Mouse (Mus musculus): ENCODE data around the gene Llph.

Gene Llph

DNA sequence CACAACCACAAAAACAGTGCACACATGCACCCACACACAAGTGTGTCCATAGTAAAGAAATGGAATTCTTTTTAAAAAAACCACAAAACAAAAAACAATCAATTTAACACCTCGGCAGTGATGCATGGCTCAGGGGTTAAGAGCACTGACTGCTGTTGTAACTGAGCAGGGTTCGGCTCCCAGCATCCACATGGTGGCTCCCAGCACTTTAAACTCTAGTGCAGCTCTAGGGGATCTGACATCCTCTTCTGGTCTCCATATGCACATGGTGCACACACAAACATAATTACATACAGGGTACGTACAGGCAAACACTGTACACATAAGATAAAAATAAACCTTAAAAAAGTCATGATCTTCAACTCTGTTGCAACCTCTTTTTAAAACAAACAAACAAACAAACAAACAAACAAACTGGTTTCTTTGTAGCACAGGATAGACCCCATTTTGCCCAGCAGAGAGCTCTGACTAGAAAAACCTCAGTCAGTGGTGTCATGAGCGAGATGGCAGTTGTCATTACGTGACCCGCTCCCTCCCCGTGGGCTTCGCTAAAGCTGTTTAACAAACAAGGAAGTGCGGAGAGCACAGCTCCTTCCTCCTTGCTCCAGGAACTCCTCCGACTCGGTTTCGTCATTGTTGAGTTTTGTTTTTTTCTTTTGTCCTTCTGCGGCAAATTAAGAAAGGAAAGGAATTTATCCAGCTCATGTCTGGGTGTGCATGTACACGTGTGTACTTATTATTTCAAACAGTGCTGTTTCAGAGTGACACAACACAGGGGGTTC lies 7.1 kb upstream of the Llph start:
- DNase-seq (ENCODE audit: low read depth, low spot score), result no peak

DNA sequence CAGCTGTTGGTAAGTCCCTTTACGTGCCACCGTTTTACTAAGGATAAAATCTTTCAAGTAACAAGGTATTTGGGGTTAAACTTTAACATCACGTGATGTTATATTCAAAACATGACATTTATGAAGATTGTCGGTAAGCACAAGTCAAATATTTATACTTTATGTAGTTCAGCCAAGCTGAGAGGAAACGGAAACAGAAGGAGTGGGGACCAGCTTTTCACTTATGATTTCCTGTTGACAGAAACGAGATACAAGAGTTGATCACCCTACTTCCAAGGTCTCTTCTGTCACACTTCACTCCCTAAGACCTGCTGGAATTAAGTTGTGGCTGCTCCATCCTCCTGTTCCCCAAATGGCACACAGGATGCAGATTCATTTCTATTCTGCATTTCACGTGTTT lies 6.1 kb upstream of the Llph start:
- DNase-seq (ENCODE audit: low read depth, low spot score), result no peak

DNA sequence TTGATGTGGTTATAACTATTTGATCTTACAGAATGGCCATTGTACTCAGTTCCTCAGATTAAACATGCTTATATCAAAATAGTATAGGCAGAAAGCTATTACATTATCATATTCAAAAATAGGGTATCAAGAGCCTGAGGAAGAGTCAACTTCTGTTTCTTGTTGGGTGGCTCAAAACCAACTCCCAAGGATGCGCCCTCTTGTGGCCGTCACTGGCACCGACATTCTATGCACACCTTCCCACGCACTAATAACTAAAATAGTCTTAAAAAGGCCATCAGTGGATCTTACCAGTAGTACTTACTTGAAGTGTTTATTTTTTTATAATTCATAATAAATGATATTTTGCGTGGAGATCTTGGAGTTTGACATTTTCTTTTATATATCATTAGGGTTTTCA lies 4.8 kb downstream of the Llph start:
- peak; percentile 81 for DNase-seq (ENCODE audit: low read depth, low spot score)

DNA sequence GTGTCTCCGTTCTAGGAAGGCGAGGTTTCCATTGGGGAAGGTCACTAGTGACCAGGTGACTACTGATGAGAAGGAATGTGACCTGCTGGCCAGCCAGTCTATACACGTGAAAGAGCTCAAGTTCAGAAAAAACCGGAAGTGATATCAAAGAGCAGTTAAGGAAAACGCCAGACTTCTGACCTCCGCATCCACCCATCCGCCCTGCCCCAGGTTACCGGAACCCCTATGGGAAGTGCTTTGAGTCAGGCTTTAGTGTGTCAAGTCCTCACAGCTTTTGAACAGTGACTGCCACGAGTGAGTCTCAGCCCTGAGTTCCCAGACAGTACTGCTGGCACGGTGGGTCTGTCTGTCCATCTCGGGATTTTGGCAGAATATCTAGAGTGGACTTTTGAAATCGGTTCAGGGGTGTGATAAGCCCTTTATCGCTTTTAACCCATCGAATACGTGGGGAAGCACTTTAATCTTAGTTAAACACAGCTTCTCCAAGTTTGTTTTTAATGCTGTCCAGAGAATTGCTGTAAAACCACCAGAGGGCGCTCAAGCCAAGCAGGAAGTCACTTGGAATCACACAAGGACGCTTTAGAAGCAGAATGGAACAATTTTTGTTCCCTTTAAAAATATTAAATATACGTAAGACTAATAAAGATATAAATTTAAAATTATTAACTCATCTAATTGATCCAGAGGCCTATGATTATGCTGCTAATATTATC lies 6.9 kb downstream of the Llph start:
- peak; percentile 72 for DNase-seq (ENCODE audit: low read depth, low spot score)

DNA sequence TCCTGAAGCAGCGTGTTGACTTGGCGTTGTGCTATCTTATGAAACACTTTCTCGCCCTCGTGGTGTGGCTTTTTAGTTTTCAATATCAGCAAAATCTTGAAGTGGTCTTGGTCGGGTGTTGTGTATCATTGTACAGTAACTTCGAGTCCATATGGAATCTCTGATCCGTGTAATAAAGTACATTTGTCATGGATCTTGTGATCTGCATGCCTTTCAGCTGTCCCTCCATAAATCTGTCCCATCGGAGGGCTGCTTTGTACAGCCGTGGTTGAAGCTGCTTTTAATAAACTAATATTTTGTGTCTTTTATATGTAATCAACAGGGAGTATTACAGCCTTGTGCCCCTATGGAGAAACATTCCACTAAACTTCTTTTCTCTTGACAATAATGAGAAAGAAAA lies 10.0 kb downstream of the Llph start:
- DNase-seq (ENCODE audit: low read depth, low spot score), result no peak

DNA sequence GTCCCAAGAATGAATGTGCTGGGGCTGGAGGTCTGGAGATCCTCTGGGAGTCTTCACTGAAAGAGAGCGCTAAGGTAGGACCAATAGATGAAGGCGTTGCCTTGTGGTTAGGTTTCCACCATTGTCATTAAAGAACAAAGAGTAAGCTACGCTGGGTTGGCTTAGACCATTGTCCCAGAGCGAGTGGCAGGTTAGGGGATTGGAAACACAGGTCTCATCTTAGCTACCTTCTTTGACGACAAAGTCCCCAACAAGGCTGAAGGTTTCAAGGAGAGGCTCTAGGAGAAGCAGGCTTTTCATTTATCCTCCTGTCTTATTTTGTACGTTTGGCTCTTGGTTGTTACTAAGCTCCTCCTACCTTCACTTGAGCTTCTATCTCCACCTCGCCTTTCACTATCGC lies 11.4 kb downstream of the Llph start:
- DNase-seq (ENCODE audit: low read depth, low spot score), result no peak

DNA sequence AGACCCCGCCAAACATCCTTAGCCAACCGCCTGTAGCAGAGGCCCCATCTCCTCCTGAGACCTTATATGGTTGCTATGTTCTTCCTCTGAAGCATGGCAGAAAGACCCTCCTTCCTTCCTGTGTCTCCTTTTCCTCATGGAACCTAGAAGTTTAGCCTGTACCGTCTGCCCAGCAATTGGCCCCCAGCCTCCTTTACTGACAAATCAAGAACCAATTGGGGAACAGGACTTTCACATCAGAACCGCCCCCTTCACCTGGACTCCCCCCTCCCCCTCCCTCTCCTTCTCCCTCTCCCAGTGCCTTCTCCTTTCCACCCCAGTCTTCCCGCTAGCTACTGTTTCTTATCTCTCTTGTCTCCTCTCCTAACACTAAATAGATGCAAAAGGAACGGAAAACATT lies 12.6 kb downstream of the Llph start:
- DNase-seq (ENCODE audit: low read depth, low spot score), result no peak

DNA sequence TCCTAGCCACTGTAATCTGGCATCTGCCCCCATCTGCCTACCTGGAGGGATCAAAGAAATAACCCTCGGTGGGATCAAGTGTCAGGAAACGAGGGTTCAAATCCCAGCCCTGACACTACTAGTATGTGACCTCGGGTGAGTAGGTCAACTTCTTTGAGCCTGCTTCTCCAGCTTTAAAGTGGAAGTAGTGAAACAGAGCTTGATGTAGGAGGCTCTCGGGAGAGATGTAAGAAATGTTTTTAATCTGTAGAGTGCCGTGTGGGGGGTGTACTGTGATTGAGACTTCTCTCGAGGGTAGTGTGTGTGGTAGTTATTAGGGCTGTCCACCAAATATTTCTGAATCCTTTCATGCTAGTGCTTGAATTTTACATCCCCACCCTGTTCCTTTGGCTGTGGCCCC lies 15.6 kb downstream of the Llph start:
- no peak for DNase-seq (ENCODE audit: low read depth, low spot score)

DNA sequence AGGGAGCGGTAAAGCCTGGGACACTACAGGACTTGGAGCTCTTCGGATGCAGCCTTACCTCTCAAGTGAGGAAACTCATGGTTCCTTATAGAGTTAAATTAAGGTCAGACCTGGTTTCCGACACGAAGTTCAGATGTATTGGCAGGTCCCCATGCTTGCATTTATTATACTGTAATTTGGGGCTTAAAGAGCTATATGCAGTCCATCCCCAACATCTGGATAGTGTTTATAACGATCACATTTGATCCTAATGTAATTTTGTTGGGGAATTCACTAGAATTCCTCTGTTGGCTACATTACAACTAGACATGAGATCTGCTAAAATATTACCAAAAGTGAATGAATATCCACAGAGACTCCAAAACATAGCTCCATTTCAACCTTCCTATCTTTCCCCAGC lies 18.8 kb downstream of the Llph start:
- no peak for DNase-seq (ENCODE audit: low read depth, low spot score)

DNA sequence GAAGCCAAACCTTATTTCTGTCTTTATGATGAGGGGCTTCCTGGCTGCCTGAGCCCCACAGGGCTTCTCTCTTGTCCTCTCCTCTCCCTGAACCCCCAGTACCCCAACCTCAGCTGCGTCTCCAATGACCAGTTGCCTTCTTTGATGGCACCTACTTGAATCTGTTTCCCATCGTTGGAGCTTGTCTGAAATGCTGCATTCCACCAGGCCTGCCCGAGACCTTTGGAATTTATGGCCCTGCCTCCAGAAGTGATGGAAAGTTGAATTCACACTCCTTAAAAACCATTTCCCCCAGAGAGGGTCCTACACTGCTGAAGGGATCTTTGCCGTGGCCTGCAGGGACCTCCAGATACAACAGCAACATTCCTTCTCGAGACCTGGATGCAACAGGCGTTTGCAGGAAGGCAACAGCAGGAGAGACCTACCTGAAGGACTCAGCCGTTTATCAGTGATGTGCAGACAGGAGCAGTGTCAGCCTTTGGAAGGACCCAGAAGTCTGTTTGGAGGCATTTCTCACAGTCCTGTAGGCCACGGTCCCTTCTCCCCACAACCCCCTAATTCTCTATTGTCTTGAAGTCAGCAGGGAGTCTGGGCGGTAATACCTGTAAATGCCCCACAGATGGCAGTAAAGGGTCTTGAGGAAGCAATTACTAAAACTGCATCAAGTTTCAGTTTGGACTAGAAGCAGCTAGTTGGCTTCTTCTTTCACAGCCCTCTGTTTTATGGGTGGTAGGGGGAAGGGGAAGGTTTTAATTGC lies 20.3 kb downstream of the Llph start:
- peak; percentile 89 for DNase-seq (ENCODE audit: low read depth, low spot score)

DNA sequence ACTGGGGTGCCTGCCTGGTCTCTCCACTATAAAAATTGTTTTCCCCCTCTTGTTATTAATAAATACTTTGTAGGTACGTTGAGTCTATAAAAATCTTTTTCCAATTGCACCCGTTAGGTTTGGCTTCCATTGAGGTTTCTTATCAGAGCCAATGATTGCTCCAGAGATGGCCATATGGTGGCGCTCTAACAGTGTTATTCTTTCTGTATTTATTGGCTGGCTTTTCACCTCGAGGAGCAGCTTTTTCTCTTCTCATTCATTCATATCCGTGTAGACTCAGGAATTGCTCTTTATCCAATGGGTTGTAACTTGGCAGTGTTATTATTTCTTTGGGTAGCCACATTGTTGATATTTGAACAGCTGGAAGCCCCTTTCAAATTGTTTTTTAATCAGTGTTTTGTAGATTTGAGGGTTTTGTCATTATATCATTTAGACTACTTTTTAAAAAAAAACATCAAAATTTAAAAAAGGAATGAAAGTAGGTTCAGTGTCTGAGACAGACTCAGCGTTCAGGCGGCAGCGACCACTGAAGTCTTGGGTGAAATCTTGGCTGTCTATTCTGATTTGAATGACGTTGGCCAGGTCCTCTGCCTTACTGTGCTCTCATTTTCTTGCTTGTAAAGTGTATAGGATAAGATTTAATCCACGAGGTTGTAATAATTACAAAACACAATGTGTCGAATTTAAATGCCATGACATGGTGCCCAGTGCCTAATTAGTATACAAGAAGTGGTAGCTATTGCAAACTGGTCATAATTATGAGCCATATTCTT lies 24.2 kb downstream of the Llph start:
- no peak for DNase-seq (ENCODE audit: low read depth, low spot score)

DNA sequence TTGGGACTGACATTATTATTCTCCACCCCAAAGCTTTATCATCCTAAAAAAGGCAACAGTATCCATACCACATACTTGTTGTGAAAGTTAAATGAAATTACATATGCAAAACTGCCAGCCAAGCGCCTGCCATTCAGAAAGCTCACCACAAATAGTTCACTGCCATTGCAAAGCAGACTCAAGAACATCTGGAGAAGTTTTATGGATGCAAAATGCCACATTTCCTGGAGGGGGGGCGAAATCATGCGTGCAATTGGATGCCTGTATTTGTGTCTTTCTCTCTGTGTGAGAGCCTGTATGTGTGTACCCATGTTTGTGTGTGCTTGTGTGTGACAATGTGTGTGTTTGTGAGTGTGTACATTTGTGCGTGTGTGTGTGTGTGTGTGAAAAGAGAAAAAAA lies 24.9 kb downstream of the Llph start:
- DNase-seq (ENCODE audit: low read depth, low spot score), result no peak

DNA sequence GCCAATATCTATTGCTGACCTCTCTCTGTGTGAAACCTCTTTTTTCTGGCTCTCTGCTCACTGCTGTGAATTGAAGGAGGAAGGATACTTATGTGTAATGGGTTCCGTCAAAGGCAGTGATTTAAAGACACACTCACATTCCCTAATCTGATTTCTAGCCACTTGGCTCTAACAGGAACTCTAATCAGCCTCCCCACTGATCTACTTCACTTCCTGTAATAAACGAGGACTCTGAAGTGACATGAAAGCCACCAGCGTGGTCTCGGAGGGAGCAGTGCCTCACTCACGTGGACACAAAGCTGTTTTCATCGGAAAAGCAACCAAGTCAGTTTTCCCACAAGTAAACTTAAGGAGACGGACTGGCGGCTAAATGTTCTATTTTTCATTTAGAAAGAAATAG lies 25.9 kb downstream of the Llph start:
- DNase-seq (ENCODE audit: low read depth, low spot score), result no peak

DNA sequence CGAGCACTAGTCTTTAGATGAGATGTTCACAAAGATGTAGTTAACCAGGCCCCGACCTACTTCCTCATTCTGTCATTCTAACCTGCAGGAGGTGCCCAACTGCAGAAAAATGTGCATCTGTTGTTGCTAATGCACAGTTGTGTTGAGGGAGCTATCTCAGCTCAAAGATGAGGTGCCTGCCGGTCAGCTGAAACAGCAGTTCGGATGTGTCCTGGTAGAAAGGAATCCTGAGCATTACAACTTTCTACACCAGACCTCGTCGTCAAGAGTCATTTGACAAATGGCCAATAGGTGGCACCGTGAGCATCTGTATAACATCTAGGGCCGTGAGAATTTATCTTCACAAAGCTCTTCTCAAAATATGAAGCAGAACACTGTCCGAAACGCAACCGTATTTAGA lies 30.4 kb downstream of the Llph start:
- DNase-seq (ENCODE audit: low read depth, low spot score), result peak; percentile 55

DNA sequence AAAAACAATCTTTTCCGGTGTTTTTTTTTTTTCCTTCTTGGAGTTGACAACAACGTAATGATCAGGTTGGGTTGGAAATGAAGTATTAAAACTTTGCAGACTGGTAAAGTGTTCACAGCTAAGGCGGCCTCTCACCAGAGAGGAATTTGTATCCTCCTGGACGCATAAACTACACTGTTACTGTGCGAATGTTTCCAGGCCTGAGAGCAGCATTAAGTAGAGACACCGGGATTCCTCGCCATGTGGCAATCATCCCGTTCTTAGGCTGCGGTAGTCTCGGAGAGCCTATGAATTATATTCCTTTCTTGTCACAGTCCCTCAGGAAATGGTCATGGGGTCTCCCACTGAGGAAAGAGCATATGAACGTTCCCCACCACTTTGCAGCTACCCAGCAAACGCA lies 40.9 kb downstream of the Llph start:
- no peak for DNase-seq (ENCODE audit: low read depth, low spot score)

DNA sequence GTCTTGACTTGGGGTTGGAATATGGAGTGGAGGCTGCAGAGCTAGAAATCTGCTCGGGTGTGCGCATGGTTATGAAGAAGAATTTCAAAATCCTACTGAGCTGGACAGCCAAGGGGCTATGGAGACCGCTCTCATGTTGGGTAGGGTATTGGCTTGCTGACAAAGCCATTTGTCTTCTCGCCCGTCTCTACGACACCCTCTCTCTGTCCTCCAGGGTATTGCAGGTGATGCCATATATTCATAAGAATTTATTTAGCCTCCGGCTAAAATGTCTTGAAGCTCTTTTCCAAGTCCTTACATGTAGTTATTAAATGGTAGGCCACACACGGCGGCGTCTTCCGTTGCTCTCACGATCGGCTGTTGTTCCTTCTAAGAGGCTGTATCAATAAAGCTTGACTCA lies 43.1 kb downstream of the Llph start:
- peak; percentile 46 for DNase-seq (ENCODE audit: low read depth, low spot score)

DNA sequence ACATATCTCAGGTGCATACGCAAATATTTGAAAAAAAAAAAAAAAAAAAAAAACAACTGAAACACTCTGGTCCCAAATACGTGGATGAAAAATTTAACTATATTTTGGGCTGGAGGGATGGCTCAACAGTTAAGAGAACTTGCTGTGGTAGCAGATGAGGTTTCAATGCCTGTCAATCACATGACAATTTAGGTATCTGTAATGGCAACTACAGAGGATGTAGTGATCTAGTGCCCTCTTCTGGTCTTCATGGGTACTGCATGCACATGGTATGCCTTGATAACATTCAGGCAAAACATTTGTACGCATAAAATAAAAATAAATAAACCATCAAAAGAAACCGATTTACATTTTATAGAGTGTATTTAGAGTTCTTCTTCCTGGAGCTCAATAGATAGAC lies 43.9 kb downstream of the Llph start:
- DNase-seq (ENCODE audit: low read depth, low spot score), result peak; percentile 76

DNA sequence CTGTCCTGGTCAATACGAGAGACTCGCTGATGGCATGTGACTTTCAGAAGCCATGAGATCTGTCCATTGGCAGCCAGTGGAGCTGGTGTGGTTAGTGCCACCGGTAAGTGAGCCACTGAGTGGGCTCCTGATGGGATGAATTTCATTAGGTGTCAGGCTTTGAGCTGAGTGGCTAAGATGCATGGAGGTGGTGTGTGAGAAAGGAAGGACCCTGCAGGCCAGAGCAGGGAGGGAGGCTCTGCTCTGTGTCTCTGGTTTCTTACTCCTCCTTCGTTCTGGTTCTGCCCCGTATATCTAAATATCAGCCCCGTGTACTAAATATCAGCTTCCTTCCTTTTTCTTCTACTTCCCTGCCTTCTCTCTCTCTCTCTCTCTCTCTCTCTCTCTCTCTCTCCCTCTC lies 44.4 kb downstream of the Llph start:
- DNase-seq (ENCODE audit: low read depth, low spot score), result no peak

DNA sequence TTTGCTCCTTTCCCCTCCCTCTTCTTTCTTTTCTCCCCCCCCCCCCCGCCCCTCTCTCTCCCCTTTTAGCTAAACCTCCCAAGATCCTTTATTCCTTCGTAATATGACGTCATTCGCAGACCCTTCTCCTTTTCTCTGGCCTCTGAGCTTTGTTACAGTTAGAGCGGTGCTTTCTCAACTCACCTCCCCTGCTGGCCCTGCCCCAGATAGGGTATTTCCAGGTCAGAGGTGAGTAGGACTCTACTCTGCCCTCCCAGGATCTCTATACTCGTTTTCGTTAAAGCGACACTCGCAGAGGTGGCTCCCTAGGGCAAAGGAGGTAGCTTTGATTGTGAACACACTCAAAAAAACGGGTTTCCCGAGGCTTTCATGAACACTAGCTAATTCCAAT lies 45.0 kb downstream of the Llph start:
- DNase-seq (ENCODE audit: low read depth, low spot score), result no peak

DNA sequence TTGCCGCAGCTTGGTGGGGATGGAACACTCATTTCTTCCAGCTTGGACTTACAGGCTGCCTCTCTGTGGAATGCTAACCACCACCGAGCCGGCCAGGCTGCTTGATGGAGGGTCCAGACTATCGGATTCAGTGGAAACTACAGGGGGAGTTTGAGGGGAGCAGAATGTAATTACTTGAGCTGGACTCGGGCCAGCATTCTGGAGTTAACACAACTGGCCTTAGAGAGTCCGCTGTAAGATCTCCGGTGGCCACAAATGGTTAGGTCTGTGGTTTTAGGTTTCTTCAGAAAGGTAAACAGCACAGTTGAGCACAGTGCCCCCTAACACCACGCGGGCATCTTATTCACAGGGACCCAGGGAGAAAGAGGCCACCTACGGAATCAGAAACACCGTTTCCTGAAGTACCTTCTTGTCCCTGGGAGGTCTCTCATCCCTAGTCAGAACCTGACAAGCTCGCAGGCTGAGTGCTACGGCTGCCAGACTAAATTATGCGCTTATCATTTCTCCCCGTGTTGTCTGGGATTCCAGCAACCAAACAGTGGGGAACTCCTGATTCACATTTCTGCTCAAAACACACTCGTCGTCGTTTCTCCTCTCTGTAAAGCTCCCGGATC lies 45.5 kb downstream of the Llph start:
- no peak for DNase-seq (ENCODE audit: low read depth, low spot score)

DNA sequence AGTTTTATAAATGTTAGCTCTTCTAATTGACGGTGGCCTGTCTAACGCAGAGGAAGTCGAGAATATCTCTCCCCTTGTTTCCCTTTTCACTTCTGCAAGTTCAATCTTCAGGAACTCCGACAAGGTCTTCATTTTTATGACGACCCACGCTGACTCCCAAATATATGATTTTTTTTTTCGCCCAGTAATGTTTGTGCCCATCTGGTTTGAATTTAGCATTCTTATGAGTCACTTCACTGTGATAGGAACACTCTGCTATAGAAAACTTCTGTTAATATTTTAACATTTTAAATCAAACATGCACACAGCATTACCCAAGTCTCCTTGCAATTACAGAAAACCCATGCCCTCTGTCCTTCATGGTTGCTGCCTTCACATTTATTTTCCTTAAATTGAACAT lies 46.5 kb downstream of the Llph start:
- DNase-seq (ENCODE audit: low read depth, low spot score), result no peak

Data from ES-CJ7 (cell line).